Mouse (Mus musculus): ENCODE measurements around the gene 1810010H24Rik.

GRCm38 (mm10) chr11:107065216-107065785 lies 39.8 kb downstream of the 1810010H24Rik start:
- no peak for TF ChIP-seq USF1 (IDR thresholded peaks at IDR 0.05; ENCODE audit: low read depth, low read length)
- TF ChIP-seq MYC (IDR thresholded peaks at IDR 0.05; ENCODE audit: low read depth, low read length) = no peak
- TF ChIP-seq CTCF (IDR thresholded peaks at IDR 0.05 in 2 of 3, conservative IDR thresholded peaks at IDR 0.05 in 1 of 3; ENCODE audit: control insufficient read depth in 1 of 3, insufficient read depth in 1 of 3, low read depth in 2 of 3, low read length in 3 of 3, poor library complexity in 1 of 3, severe bottlenecking in 1 of 3) = no peak
- no peak for TF ChIP-seq POLR2A (IDR thresholded peaks at IDR 0.05; ENCODE audit: control insufficient read depth in 1 of 2, insufficient read depth in 1 of 2, low read depth in 1 of 2, low read length in 2 of 2, poor library complexity in 1 of 2)
- TF ChIP-seq CHD1 (IDR thresholded peaks at IDR 0.05; ENCODE audit: low read depth, low read length) = no peak
- no peak for TF ChIP-seq EP300 (IDR thresholded peaks at IDR 0.05; ENCODE audit: low read depth in 1 of 2, low read length in 2 of 2)
- TF ChIP-seq ZC3H11A (IDR thresholded peaks at IDR 0.05; ENCODE audit: low read depth, low read length) = no peak
- TF ChIP-seq GATA1 (IDR thresholded peaks at IDR 0.05; ENCODE audit: low read depth, low read length) = no peak
- TF ChIP-seq E2F4 (IDR thresholded peaks at IDR 0.05; ENCODE audit: borderline replicate concordance, low read depth, low read length) = no peak

Measured in MEL (cell line).